Mouse (Mus musculus): ENCODE data around the gene Eif1b. TPM values are rescaled to one million over a fixed set of nuclear protein-coding genes. Genes with fewer than 3 reads are reported as not detected.

Eif1b gene
- polyA plus RNA-seq, 1 experiment, result 167 TPM

GRCm38 (mm10) chr9:120483101-120483500 lies 8.9 kb upstream of the Eif1b start:
- TF ChIP-seq CTCF (IDR thresholded peaks at IDR 0.05; ENCODE audit: borderline replicate concordance, insufficient read depth, low read depth, low read length) (no peak), POLR2A (IDR thresholded peaks at IDR 0.05; ENCODE audit: borderline replicate concordance, insufficient read depth, low read length) (no peak)
- no peak overlapping the region for H3K4me3 ChIP-seq (replicated peaks; ENCODE audit: insufficient read depth, low read depth, low read length)
- 68% methylated on average over 8 of the region's 8 CpGs for WGBS
- no peak overlapping the region for H3K27ac ChIP-seq (ENCODE audit: insufficient read depth, low read length)
- no peaks in the 10 kb centered on the region for H3K27me3 ChIP-seq (ENCODE audit: control insufficient read depth, insufficient read depth, low read length)
- no peaks in the 10 kb centered on the region for H3K4me1 ChIP-seq (ENCODE audit: control insufficient read depth, insufficient read depth, low read length)
- no peak for DNase-seq

DNA sequence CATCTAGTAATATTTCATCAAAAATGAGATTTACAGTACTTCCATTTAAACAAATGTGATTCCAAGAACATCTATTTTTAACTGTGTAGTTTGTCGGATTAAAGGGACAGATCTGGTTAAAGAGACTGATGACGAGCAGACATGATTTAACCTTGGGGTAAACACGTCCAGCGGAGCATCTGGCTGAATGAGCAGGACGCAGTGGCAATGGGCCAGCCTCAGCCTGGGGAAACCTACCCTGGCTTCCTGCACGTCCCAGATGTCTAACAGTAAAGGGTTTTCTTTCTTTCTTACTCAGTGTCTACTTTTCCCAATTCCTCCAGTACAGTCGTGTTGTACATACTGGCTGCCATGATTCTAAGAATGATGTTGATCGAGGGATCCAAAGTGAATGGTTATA lies 5.0 kb upstream of the Eif1b start:
- Histone ChIP-seq H3K4me3 (replicated peaks; ENCODE audit: insufficient read depth, low read depth, low read length) (no peak overlapping the region), H3K27ac (ENCODE audit: insufficient read depth, low read length) (no peak overlapping the region), H3K4me1 (ENCODE audit: control insufficient read depth, insufficient read depth, low read length) (no peaks in the 10 kb centered on the region), H3K27me3 (ENCODE audit: control insufficient read depth, insufficient read depth, low read length) (no peaks in the 10 kb centered on the region)
- WGBS, result 41% methylated on average over 8 of the region's 8 CpGs
- DNase-seq, result no peak
- TF ChIP-seq POLR2A (IDR thresholded peaks at IDR 0.05; ENCODE audit: borderline replicate concordance, insufficient read depth, low read length) (no peak), CTCF (IDR thresholded peaks at IDR 0.05; ENCODE audit: borderline replicate concordance, insufficient read depth, low read depth, low read length) (no peak)

GRCm38 (mm10) chr9:120491509-120491908 lies 523 bp upstream of the Eif1b start:
- no peak for DNase-seq

DNA sequence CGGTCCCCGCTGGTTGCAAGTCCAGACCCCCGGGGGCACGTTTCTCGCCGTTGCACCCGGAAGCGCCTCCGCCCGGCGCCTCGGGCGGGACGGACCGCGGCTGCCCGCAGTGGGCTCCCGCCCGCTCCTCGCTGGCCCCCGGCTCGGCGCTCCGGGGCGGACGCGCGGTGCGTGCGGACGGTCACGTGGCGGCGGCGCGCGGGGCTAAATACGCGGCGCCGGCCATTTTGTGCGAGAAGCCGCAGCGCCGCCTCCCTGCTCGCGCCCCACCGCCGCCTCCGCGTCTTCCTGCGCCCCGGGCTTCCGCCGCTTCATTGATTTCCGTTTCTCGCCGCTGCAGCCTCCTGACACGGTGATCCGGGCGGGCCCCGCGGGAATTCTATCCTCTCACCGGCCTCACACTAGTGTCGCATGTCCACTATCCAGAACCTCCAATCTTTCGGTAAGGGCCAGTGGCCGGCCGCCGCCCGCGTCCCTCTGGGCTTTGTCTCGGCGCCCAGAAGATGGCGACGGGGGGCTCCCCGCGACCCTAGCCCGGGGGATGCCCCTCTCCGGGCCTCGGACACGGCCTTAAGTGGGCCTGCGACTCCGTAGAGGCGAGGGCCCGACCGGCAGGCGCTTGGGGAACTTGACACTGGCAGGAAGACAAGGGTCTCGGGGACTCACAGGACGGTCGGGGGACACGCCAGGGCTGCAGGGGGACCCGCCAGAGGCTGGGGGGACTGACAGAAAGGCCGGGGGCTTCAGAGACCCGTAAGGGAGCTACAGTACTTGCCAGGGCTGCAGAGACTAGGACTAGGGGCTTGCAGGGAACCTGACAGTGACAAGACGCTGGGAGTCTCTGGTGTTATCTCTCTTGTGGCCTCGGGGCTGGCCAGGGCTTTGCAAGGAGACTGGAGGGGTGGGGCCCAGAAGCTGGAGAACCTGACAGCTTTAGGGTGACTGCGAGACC lies 644 bp downstream of the Eif1b start:
- peak overlapping the region; percentile 93 for H3K27ac ChIP-seq (ENCODE audit: insufficient read depth, low read length)
- TF ChIP-seq CTCF (IDR thresholded peaks at IDR 0.05; ENCODE audit: borderline replicate concordance, insufficient read depth, low read depth, low read length) (no peak), POLR2A (IDR thresholded peaks at IDR 0.05; ENCODE audit: borderline replicate concordance, insufficient read depth, low read length) (peak; percentile 74)
- no peaks in the 10 kb centered on the region for H3K27me3 ChIP-seq (ENCODE audit: control insufficient read depth, insufficient read depth, low read length)
- 0 out of 2 replicates have a peak, but pooled peaks cover 4% of the 10 kb centered on the region for H3K4me1 ChIP-seq (ENCODE audit: control insufficient read depth, insufficient read depth, low read length)
- peak overlapping the region; percentile 80 for H3K4me3 ChIP-seq (replicated peaks; ENCODE audit: insufficient read depth, low read depth, low read length)
- 0% methylated on average over 96 of the region's 97 CpGs for WGBS
- DNase-seq, result peak; percentile 86

More at GRCm38 (mm10) chr9:120491509-120491908, 523 bp upstream of the Eif1b start:
- TF ChIP-seq CTCF (IDR thresholded peaks at IDR 0.05; ENCODE audit: borderline replicate concordance, insufficient read depth, low read depth, low read length) (no peak), POLR2A (IDR thresholded peaks at IDR 0.05; ENCODE audit: borderline replicate concordance, insufficient read depth, low read length) (no peak)
- Histone ChIP-seq H3K27ac (ENCODE audit: insufficient read depth, low read length) (no peak overlapping the region), H3K4me1 (ENCODE audit: control insufficient read depth, insufficient read depth, low read length) (0 out of 2 replicates have a peak, but pooled peaks cover 4% of the 10 kb centered on the region), H3K27me3 (ENCODE audit: control insufficient read depth, insufficient read depth, low read length) (no peaks in the 10 kb centered on the region), H3K4me3 (replicated peaks; ENCODE audit: insufficient read depth, low read depth, low read length) (peak overlapping the region; percentile 80)
- 82% methylated on average over 3 of the region's 3 CpGs for WGBS

- Histone ChIP-seq H3K4me3 (replicated peaks; ENCODE audit: insufficient read depth, low read depth, low read length) (peak overlapping the region; percentile 80), H3K27ac (ENCODE audit: insufficient read depth, low read length) (no peak overlapping the region), H3K27me3 (ENCODE audit: control insufficient read depth, insufficient read depth, low read length) (no peaks in the 10 kb centered on the region), H3K4me1 (ENCODE audit: control insufficient read depth, insufficient read depth, low read length) (0 out of 2 replicates have a peak, but pooled peaks cover 4% of the 10 kb centered on the region)
- no peak for TF ChIP-seq POLR2A (IDR thresholded peaks at IDR 0.05; ENCODE audit: borderline replicate concordance, insufficient read depth, low read length)
- TF ChIP-seq CTCF (IDR thresholded peaks at IDR 0.05; ENCODE audit: borderline replicate concordance, insufficient read depth, low read depth, low read length), result no peak
- 47% methylated on average over 12 of the region's 12 CpGs for WGBS
- no peak for DNase-seq
These were observed 1.7 kb downstream of the Eif1b start for GRCm38 (mm10) chr9:120493781-120494180.

DNA sequence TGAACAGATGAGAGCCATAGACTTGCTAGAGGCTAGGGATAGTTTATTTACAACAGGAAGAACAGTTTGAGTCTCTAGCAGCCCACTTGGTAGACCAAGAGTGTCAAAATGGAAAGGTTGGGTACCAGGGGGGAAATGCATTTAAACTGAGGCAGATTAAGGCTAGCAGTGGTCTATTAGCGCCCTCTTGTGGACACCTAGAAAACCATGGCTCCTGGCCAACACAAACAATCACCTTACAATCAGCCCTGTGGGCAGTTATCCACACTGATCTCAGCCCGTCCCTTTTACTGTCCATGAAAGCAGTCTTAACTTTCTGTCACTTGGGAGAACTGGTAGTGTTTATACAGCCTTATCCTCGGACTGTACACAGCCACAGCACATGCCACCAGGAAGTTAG lies 4.7 kb downstream of the Eif1b start:
- Histone ChIP-seq H3K27ac (ENCODE audit: insufficient read depth, low read length) (no peak overlapping the region), H3K27me3 (ENCODE audit: control insufficient read depth, insufficient read depth, low read length) (no peaks in the 10 kb centered on the region), H3K4me1 (ENCODE audit: control insufficient read depth, insufficient read depth, low read length) (0 out of 2 replicates have a peak, but pooled peaks cover 4% of the 10 kb centered on the region), H3K4me3 (replicated peaks; ENCODE audit: insufficient read depth, low read depth, low read length) (no peak overlapping the region)
- peak; percentile 75 to 80 for DNase-seq
- WGBS, result 4% methylated on average over 3 of the region's 3 CpGs
- TF ChIP-seq POLR2A (IDR thresholded peaks at IDR 0.05; ENCODE audit: borderline replicate concordance, insufficient read depth, low read length) (no peak), CTCF (IDR thresholded peaks at IDR 0.05; ENCODE audit: borderline replicate concordance, insufficient read depth, low read depth, low read length) (peak; percentile 84)

DNA sequence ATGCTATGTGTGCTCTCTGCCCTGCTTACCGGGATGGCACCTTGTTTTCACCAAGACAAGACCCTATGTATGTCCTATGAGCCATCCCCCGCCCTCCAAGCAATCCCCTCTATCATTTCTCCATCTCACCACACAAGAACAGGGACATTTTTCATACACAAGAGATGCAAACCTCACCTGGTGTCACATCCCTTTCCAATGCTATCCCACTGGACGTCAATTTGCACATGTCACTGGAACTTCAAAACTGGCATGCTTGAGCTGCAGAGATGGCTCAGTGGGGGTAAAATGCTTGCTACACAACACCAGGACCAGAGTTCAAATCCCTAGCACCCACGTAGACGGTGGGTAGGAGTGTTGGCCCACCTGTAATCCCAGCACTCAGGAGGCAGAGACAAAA lies 6.0 kb downstream of the Eif1b start:
- H3K4me3 ChIP-seq (replicated peaks; ENCODE audit: insufficient read depth, low read depth, low read length), result no peak overlapping the region
- no peak overlapping the region for H3K27ac ChIP-seq (ENCODE audit: insufficient read depth, low read length)
- WGBS, result 77% methylated on average over 5 of the region's 5 CpGs
- 0 out of 2 replicates have a peak, but pooled peaks cover 4% of the 10 kb centered on the region for H3K4me1 ChIP-seq (ENCODE audit: control insufficient read depth, insufficient read depth, low read length)
- TF ChIP-seq CTCF (IDR thresholded peaks at IDR 0.05; ENCODE audit: borderline replicate concordance, insufficient read depth, low read depth, low read length), result no peak
- no peak for TF ChIP-seq POLR2A (IDR thresholded peaks at IDR 0.05; ENCODE audit: borderline replicate concordance, insufficient read depth, low read length)
- H3K27me3 ChIP-seq (ENCODE audit: control insufficient read depth, insufficient read depth, low read length), result no peaks in the 10 kb centered on the region
- no peak for DNase-seq
